ENCODE assay signal across 21 mouse cellular contexts in genomic region chr5:148417756-148418155, GRCm38 (mm10). TPM values are rescaled to one million over a fixed set of nuclear protein-coding genes. Genes with fewer than 3 reads are reported as not detected.
DNase-seq lines count a peak whose midpoint lies in the region; ATAC-seq and TF ChIP-seq lines count a peak whose summit lies in the region.
"Had no signal": no experiment of that assay in that cellular context is flagged by ENCODE, and none has a peak within 500 bp of the region (broad histone marks: within the 10 kb centered on the region; RNA-seq: fewer than 3 reads in every experiment).

No protein-coding gene starts in this region.

- ATAC-seq in intestine, postnatal 0 days, result no peak
- no peak for ATAC-seq in intestine, embryonic 15.5 days
- ATAC-seq: forebrain, embryonic 13.5 days; midbrain, embryonic 15.5 days had no signal

- H3K36me3 ChIP-seq in intestine, postnatal 0 days (ENCODE audit: control insufficient read depth, insufficient read depth), result no peaks in the 10 kb centered on the region
- no peaks in the 10 kb centered on the region for H3K36me3 ChIP-seq in intestine, embryonic 15.5 days
- no peaks in the 10 kb centered on the region for H3K36me3 ChIP-seq in E14TG2a.4 (ENCODE audit: insufficient read depth, low read length)
- H3K36me3 ChIP-seq: embryonic facial prominence, embryonic 12.5 days; heart, embryonic 10.5 days; hindbrain, embryonic 12.5 days; midbrain, embryonic 15.5 days; neural tube, embryonic 15.5 days had no signal

- H3K27me3 ChIP-seq in intestine, postnatal 0 days (replicated peaks; ENCODE audit: control insufficient read depth, insufficient read depth, low read length), result no peaks in the 10 kb centered on the region; the same call in 1 of the 2 replicates
- no peaks in the 10 kb centered on the region for H3K27me3 ChIP-seq in intestine, embryonic 15.5 days (replicated peaks)
- H3K27me3 ChIP-seq in E14TG2a.4 (ENCODE audit: insufficient read depth, low read length), result peaks cover 13% of the 10 kb centered on the region; the same call in 1 of the 2 replicates
- H3K27me3 ChIP-seq: embryonic facial prominence, embryonic 12.5 days; forebrain, embryonic 13.5 days; hindbrain, embryonic 12.5 days; midbrain, embryonic 15.5 days; neural tube, embryonic 15.5 days had no signal

- no peak for DNase-seq in lung, adult 2 months
- no peak for DNase-seq in lung, postnatal 4 days
- peak; percentile 39 for DNase-seq in induced T-regulatory cell, adult 2 months (ENCODE audit: low read depth)
- DNase-seq in embryo, embryonic 9.5 days (ENCODE audit: extremely low spot score), result no peak
- DNase-seq: adrenal gland, adult 2 months; cerebellum, adult 9-10 months; kidney, postnatal 10 days; left cerebral cortex, postnatal 4 days; lung, postnatal 10 days; spleen, adult 18-20 months had no signal

- no peak overlapping the region for H3K4me2 ChIP-seq in intestine, postnatal 0 days (replicated peaks; ENCODE audit: low read depth)
- no peak overlapping the region for H3K4me2 ChIP-seq in intestine, embryonic 15.5 days (replicated peaks)
- H3K4me2 ChIP-seq: embryonic facial prominence, embryonic 12.5 days; forebrain, embryonic 13.5 days; hindbrain, embryonic 12.5 days; midbrain, embryonic 15.5 days; neural tube, embryonic 15.5 days had no signal

- WGBS in intestine, postnatal 0 days, result 92% methylated on average over 1 of the region's 1 CpGs
- 100% methylated on average over 1 of the region's 1 CpGs for WGBS in intestine, embryonic 15.5 days
- WGBS in lung, adult 2 months, result 100% methylated on average over 1 of the region's 1 CpGs

- H3K9me3 ChIP-seq in intestine, postnatal 0 days (ENCODE audit: control insufficient read depth), result no peaks in the 10 kb centered on the region
- H3K9me3 ChIP-seq in intestine, embryonic 15.5 days, result no peaks in the 10 kb centered on the region
- H3K9me3 ChIP-seq in E14TG2a.4 (ENCODE audit: low read length), result peaks cover 21% of the 10 kb centered on the region
- H3K9me3 ChIP-seq: embryonic facial prominence, embryonic 12.5 days; forebrain, embryonic 13.5 days; heart, embryonic 10.5 days; hindbrain, embryonic 12.5 days; midbrain, embryonic 15.5 days; neural tube, embryonic 15.5 days had no signal

- H3K27ac ChIP-seq in intestine, postnatal 0 days (ENCODE audit: low read depth, low read length), result no peak overlapping the region
- H3K27ac ChIP-seq in intestine, embryonic 15.5 days, result no peak overlapping the region
- H3K27ac ChIP-seq: embryonic facial prominence, embryonic 12.5 days; forebrain, embryonic 13.5 days; heart, embryonic 10.5 days; hindbrain, embryonic 12.5 days; midbrain, embryonic 15.5 days; neural tube, embryonic 15.5 days had no signal

- H3K4me1 ChIP-seq in intestine, postnatal 0 days (replicated peaks; ENCODE audit: control insufficient read depth, insufficient read depth, low read length), result no peaks in the 10 kb centered on the region
- H3K4me1 ChIP-seq in intestine, embryonic 15.5 days (replicated peaks), result no peaks in the 10 kb centered on the region
- no peaks in the 10 kb centered on the region for H3K4me1 ChIP-seq in lung, adult 2 months (ENCODE audit: control insufficient read depth, insufficient read depth, low read length)
- H3K4me1 ChIP-seq in E14TG2a.4 (replicated peaks; ENCODE audit: low read depth, low read length), result peaks cover 38% of the 10 kb centered on the region
- H3K4me1 ChIP-seq: embryonic facial prominence, embryonic 12.5 days; hindbrain, embryonic 12.5 days; midbrain, embryonic 15.5 days; neural tube, embryonic 15.5 days had no signal

- H3K4me3 ChIP-seq in intestine, postnatal 0 days (ENCODE audit: low read depth, low read length), result no peak overlapping the region
- no peak overlapping the region for H3K4me3 ChIP-seq in intestine, embryonic 15.5 days (replicated peaks)
- no peak overlapping the region for H3K4me3 ChIP-seq in lung, adult 2 months (replicated peaks; ENCODE audit: extremely low read depth, low read depth, low read length)
- peak overlapping the region; percentile 48 for H3K4me3 ChIP-seq in E14TG2a.4 (replicated peaks; ENCODE audit: low read length)
- H3K4me3 ChIP-seq: embryonic facial prominence, embryonic 12.5 days; erythroblast, embryonic 14.5 days; forebrain, embryonic 13.5 days; heart, embryonic 10.5 days; hindbrain, embryonic 12.5 days; megakaryocyte, embryonic 14.5 days; midbrain, embryonic 15.5 days; neural tube, embryonic 15.5 days had no signal

- TF ChIP-seq POLR2A in lung, adult 2 months (IDR thresholded peaks at IDR 0.05; ENCODE audit: borderline replicate concordance, extremely low read depth, low read depth, low read length), result no peak

- H3K9ac ChIP-seq in intestine, postnatal 0 days (ENCODE audit: low read depth, low read length), result no peak overlapping the region
- no peak overlapping the region for H3K9ac ChIP-seq in intestine, embryonic 15.5 days
- H3K9ac ChIP-seq: embryonic facial prominence, embryonic 12.5 days; forebrain, embryonic 13.5 days; hindbrain, embryonic 12.5 days; midbrain, embryonic 15.5 days; neural tube, embryonic 15.5 days had no signal

- peak; percentile 36 for TF ChIP-seq CTCF in intestine, postnatal 0 days (IDR thresholded peaks at IDR 0.05; ENCODE audit: low read depth)
- 0 out of 2 replicates have a peak, but pooled peaks have one; percentile 2 for TF ChIP-seq CTCF in lung, adult 2 months (IDR thresholded peaks at IDR 0.05; ENCODE audit: insufficient read depth, low read length)
- peak; percentile 62 for TF ChIP-seq CTCF in E14TG2a.4 (conservative IDR thresholded peaks at IDR 0.05; ENCODE audit: low read length)

RNA-seq across cellular contexts. Expression of gene Slc7a1, which starts 18.1 kb away (rescaled TPM):
- 10.8 and 11.7 TPM in 2 replicates for polyA plus RNA-seq in intestine, postnatal 0 days (2015; fragmentation: Nextera tagmentation; extraction: Ambion mirVana)
- polyA plus RNA-seq in intestine, embryonic 15.5 days (2015; fragmentation: Nextera tagmentation; extraction: Ambion mirVana), result 26.5 and 28.8 TPM in 2 replicates
- 4.9 and 5.9 TPM in 2 replicates for polyA plus RNA-seq in lung, adult 2 months (2012; rRNA removed)

Comparison
In these comparisons a context has a peak if more than half of its experiments do, and no peak if none do; other contexts are left out.
1. CTCF ChIP-seq: peak in every context shown above with its lines; median percentile 62 in E14TG2a.4; 36 in intestine, postnatal 0 days; 2 in lung, adult 2 months.